Mouse (Mus musculus): ENCODE measurements around the gene Col23a1.

GRCm38 (mm10) chr11:51444649-51445048 lies 154.9 kb downstream of the Col23a1 start:
- TF ChIP-seq POLR2A (IDR thresholded peaks at IDR 0.05; ENCODE audit: insufficient read depth, low read length): no peak
- no peak for TF ChIP-seq CTCF (IDR thresholded peaks at IDR 0.05; ENCODE audit: low read depth, low read length)
